Mouse (Mus musculus) megakaryocyte-erythroid progenitor cell, adult 5 weeks (primary cell): ENCODE measurements around the gene Rhox10. TPM values are rescaled to one million over a fixed set of nuclear protein-coding genes. Genes with fewer than 3 reads are reported as not detected.

Experiments used
- polyA plus RNA-seq: library from polyadenylated mRNA; stranded (reverse); fragments of >175 nt; gene quantifications from 2 replicates; pipeline ENCODE4 v1.2.3, GENCODE M21; 2012

Rhox10 gene
- polyA plus RNA-seq = not detected in 2 replicates

DNA sequence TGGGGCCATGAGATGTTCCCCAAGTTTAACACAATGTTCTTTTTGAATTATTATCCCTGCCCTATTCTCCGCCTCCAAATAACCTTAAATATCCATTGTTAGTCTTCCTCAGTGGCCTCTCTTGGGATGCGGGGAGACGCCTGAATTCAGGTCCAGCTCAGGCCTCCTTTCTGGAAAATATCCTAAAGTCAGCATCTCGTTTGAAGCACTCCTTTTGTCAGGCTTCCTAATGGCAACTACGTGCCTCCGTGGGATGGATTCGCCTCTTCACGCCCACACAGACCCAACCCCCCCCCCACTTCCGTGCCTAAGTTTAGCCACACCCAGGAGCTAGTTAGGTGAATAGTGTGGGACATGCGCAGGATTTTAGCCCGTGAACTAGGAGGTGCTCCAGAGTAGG lies at the start of gene Rhox10:
TSS of gene Rhox10 (plus strand) at position 301 of the 400 bp plus-strand sequence.

DNA sequence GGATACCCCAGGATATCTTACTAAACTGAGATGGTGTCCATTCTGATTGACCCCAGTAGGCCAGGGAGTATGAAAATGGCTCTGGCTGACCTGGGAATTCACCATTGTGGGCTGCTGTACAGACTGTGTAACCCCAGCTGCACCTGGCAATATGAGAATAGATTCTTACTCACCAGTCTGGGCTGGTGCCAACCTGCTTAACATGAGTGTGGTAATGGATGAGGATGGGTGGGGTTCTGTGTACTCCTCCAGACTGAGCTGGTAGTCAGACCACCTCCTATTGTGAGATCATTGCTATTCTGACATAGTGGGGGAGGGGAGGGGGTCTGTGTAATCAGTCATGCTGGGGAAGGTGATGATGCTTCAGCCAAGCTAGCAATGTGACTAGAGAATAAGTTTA lies 47.7 kb upstream of the Rhox10 start, which contains the start of gene Btg1-ps1:
TSS of gene Btg1-ps1 (minus strand) at position 219 of the 400 bp plus-strand sequence.

DNA sequence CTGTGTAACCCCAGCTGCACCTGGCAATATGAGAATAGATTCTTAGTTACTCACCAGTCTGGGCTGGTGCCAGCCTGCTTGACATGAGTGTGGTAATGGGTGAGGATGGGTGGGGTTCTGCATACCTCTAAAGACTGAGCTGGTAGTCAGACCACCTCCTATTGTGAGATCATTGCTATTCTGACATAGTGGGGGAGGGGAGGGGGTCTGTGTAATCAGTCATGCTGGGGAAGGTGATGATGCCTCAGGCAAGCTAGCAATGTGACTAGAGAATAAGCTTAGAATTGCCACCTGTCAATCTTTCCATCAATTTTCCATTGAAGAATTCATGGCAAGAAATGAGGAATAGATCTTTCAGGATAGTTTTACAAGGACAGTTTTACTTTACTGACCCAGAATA lies 23.3 kb upstream of the Rhox10 start, which contains the start of gene Btg1-ps2:
TSS of gene Btg1-ps2 (minus strand) at position 101 of the 400 bp plus-strand sequence.

GRCm38 (mm10) chrX:38085041-38085440 lies 18.8 kb downstream of the Rhox10 start, which contains the start of gene Rhox11:
Gene Rhox11, minus strand, starts transcription at chrX:38085141.

DNA sequence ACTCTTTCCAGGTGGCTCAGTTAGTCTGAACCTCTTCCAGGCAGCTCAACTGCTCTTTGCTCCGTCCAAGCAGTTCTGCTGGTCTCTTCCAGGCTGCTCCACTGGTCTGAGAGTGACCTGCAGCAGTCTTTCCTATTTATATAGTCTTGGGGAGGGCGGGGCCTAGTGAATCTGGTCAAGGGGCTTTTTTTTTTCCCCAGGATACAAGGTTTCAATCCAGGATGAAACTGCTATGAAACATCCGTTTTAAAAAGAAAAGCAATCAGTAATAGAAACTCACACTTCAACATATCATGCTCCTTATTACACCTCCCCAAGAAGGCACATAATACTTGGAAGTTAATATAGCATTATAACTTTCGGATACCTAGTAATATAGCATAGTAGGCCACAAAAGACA lies 44.5 kb downstream of the Rhox10 start, which contains the start of gene Rhox12:
TSS of gene Rhox12 (minus strand) at position 101 of the 400 bp plus-strand sequence.

DNA sequence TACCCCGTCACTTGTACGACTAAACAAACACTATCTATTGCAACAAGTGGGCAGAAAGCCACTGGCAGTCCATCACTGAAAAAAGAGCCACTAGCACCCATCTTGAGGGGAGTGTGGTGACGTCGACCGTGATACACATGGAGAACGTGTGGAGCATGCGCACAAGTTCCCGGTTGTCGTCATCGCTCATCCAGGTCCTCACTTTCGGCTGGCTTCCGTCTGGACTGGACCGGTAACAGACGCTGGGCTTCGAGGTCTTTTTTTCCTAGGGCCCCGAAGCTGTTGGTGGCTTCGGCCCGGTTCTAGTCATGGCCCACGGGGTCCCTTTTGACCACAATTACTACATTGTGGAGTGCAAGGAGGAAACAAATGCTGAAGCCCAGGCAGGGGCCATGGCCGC lies 54.7 kb downstream of the Rhox10 start, which contains the start of gene Rhox13:
TSS of gene Rhox13 (plus strand) at position 238 of the 400 bp plus-strand sequence.

Other genes starting within 250 kb of the Rhox10 start
- gene Rhox6, start 239.6 kb upstream of the Rhox10 start, polyA plus RNA-seq = not detected in 2 replicates
- gene Rhox7a, start 234.8 kb upstream of the Rhox10 start, polyA plus RNA-seq = not detected in 2 replicates
- gene Rhox8, start 187.5 kb upstream of the Rhox10 start, polyA plus RNA-seq = not detected in 2 replicates
- gene Rhox7b, start 169.2 kb upstream of the Rhox10 start, polyA plus RNA-seq = not detected in 2 replicates
- gene Rhox9, start 164.7 kb upstream of the Rhox10 start, polyA plus RNA-seq = not detected in 2 replicates
- gene Btg1-ps1, start 47.7 kb upstream of the Rhox10 start, polyA plus RNA-seq = not detected in 2 replicates
- not detected in 2 replicates for gene Btg1-ps2, start 23.4 kb upstream of the Rhox10 start, polyA plus RNA-seq
- gene Rhox11, start 18.7 kb downstream of the Rhox10 start, polyA plus RNA-seq = not detected in 2 replicates
- gene Rhox12, start 44.4 kb downstream of the Rhox10 start, polyA plus RNA-seq = not detected in 2 replicates
- not detected in 2 replicates for gene Rhox13, start 54.7 kb downstream of the Rhox10 start, polyA plus RNA-seq
- 1.6 and 1.8 TPM in 2 replicates for gene Zbtb33, start 123.3 kb downstream of the Rhox10 start, polyA plus RNA-seq
- 0.02 TPM in 1 of 2 replicates, not detected in the other for gene Tmem255a, start 186.0 kb downstream of the Rhox10 start, polyA plus RNA-seq
- gene Atp1b4, start 249.7 kb downstream of the Rhox10 start, polyA plus RNA-seq = not detected in 2 replicates